Mouse (Mus musculus) MEL (cell line): ENCODE data around the gene Gm10309. TPM values are rescaled to one million over a fixed set of nuclear protein-coding genes. Genes with fewer than 3 reads are reported as not detected.

Experiments used
- DNase-seq: peaks from one replicate; pipeline ENCODE4 v3.0.0; 2011; ENCODE audit warnings: low read depth, low spot score
- H3K27ac ChIP-seq: 2 replicates; pipeline ENCODE4 v1.5.1; 2012; ENCODE audit warnings: low read depth, mild to moderate bottlenecking, control low read depth, low read length, moderate library complexity; ENCODE audit not compliant: control insufficient read depth
- H3K27me3 ChIP-seq, 2 experiments: fragments of 150-350 bp in 1 of 2; sonication (generic) in 1 of 2; 2 replicates each; pipeline ENCODE4 v1.6.1; 2012; ENCODE audit warnings: low read length in 2 of 2, mild to moderate bottlenecking in 2 of 2, improper control_type of control experiment in 1 of 2, moderate library complexity in 1 of 2; ENCODE audit not compliant: insufficient read depth in 2 of 2, control insufficient read depth in 1 of 2
- H3K36me3 ChIP-seq, 2 experiments: 2 replicates each; pipeline ENCODE4 v1.6.1; 2012 to 2014; ENCODE audit warnings: low read length in 2 of 2, improper control_type of control experiment in 1 of 2, inconsistent platforms in 1 of 2, mild to moderate bottlenecking in 1 of 2; ENCODE audit not compliant: insufficient read depth in 2 of 2, control insufficient read depth in 1 of 2
- H3K4me1 ChIP-seq, 2 experiments: fragments of 150-350 bp in 1 of 2; sonication (generic) in 1 of 2; 2 replicates each; pipeline ENCODE4 v1.6.1; 2012; ENCODE audit warnings: low read length in 2 of 2, improper control_type of control experiment in 1 of 2, mild to moderate bottlenecking in 1 of 2; ENCODE audit not compliant: insufficient read depth in 2 of 2, control insufficient read depth in 1 of 2
- H3K4me3 ChIP-seq, 2 experiments: fragments of 150-350 bp in 1 of 2; sonication (generic) in 1 of 2; 2 replicates each; pipeline ENCODE4 v1.5.1; 2012; ENCODE audit warnings: low read depth in 2 of 2, low read length in 2 of 2, mild to moderate bottlenecking in 2 of 2, moderate library complexity in 2 of 2, control low read depth in 1 of 2, improper control_type of control experiment in 1 of 2; ENCODE audit not compliant: control insufficient read depth in 1 of 2, insufficient read depth in 1 of 2
- H3K79me2 ChIP-seq: 2 replicates; pipeline ENCODE4 v1.6.1; 2012; ENCODE audit warnings: mild to moderate bottlenecking, low read length, moderate library complexity; ENCODE audit not compliant: control insufficient read depth, poor library complexity, insufficient read depth
- H3K9ac ChIP-seq: 2 replicates; pipeline ENCODE4 v1.6.1; 2012; ENCODE audit warnings: low read depth, mild to moderate bottlenecking, control low read depth, low read length, moderate library complexity; ENCODE audit not compliant: control insufficient read depth, poor library complexity, severe bottlenecking
- H3K9me3 ChIP-seq: fragments of 150-350 bp; sonication (generic); replicated peaks from 2 replicates; pipeline ENCODE4 v1.6.1; 2012; ENCODE audit warnings: mild to moderate bottlenecking, low read length, improper control_type of control experiment, moderate library complexity; ENCODE audit not compliant: insufficient read depth
- CHD2 ChIP-seq: IDR thresholded peaks from 2 replicates; pipeline ENCODE4 v1.6.1; 2011; ENCODE audit warnings: low read length, improper control_type of control experiment
- ELF1 ChIP-seq: IDR thresholded peaks from 2 replicates; pipeline ENCODE4 v1.6.1; 2014; ENCODE audit warnings: low read depth, mild to moderate bottlenecking, inconsistent platforms, low read length, improper control_type of control experiment, moderate library complexity
- ETS1 ChIP-seq: IDR thresholded peaks from 2 replicates; pipeline ENCODE4 v1.6.1; 2012; ENCODE audit warnings: low read depth, mild to moderate bottlenecking, inconsistent platforms, low read length, improper control_type of control experiment, moderate library complexity
- GATA1 ChIP-seq: IDR thresholded peaks from 2 replicates; pipeline ENCODE4 v1.6.1; 2011; ENCODE audit warnings: low read depth, low read length, improper control_type of control experiment
- HCFC1 ChIP-seq: IDR thresholded peaks from 2 replicates; pipeline ENCODE4 v1.6.1; 2012; ENCODE audit warnings: low read depth, mild to moderate bottlenecking, inconsistent platforms, low read length, improper control_type of control experiment, moderate library complexity
- KAT2A ChIP-seq: conservative IDR thresholded peaks from 2 replicates; pipeline ENCODE4 v1.6.1; 2012; ENCODE audit warnings: low read depth, low read length, improper control_type of control experiment, inconsistent platforms
- MAFK ChIP-seq: IDR thresholded peaks from 2 replicates; pipeline ENCODE4 v1.6.1; 2011; ENCODE audit warnings: low read depth, mild to moderate bottlenecking, low read length, improper control_type of control experiment, borderline replicate concordance
- MAX ChIP-seq: IDR thresholded peaks from 2 replicates; pipeline ENCODE4 v1.6.1; 2011; ENCODE audit warnings: low read length, improper control_type of control experiment
- MXI1 ChIP-seq: IDR thresholded peaks from 2 replicates; pipeline ENCODE4 v1.6.1; 2011; ENCODE audit warnings: mild to moderate bottlenecking, low read depth, low read length, improper control_type of control experiment
- POLR2A ChIP-seq, 2 experiments: IDR thresholded peaks; 2 replicates each; pipeline ENCODE4 v1.6.1; 2011 to 2012; ENCODE audit warnings: low read length in 2 of 2, mild to moderate bottlenecking in 2 of 2, control low read depth in 1 of 2, improper control_type of control experiment in 1 of 2, low read depth in 1 of 2, moderate library complexity in 1 of 2; ENCODE audit not compliant: control insufficient read depth in 1 of 2, insufficient read depth in 1 of 2, poor library complexity in 1 of 2
- POLR2AphosphoS2 ChIP-seq: IDR thresholded peaks from 2 replicates; pipeline ENCODE4 v1.6.1; 2011; ENCODE audit warnings: low read length, improper control_type of control experiment
- POLR2AphosphoS5 ChIP-seq: IDR thresholded peaks from 2 replicates; pipeline ENCODE4 v1.6.1; 2012; ENCODE audit warnings: low read depth, borderline replicate concordance, mild to moderate bottlenecking, inconsistent platforms, low read length, moderate library complexity, mixed read lengths
- SIN3A ChIP-seq: IDR thresholded peaks from 2 replicates; pipeline ENCODE4 v1.6.1; 2012; ENCODE audit warnings: low read length, improper control_type of control experiment, inconsistent platforms
- SMC3 ChIP-seq: IDR thresholded peaks from 2 replicates; pipeline ENCODE4 v1.6.1; 2011; ENCODE audit warnings: low read depth, low read length, improper control_type of control experiment
- TCF12 ChIP-seq: IDR thresholded peaks from 2 replicates; pipeline ENCODE4 v1.6.1; 2014; ENCODE audit warnings: low read depth, mild to moderate bottlenecking, inconsistent platforms, low read length, improper control_type of control experiment, moderate library complexity
- UBTF ChIP-seq: IDR thresholded peaks from 2 replicates; pipeline ENCODE4 v1.6.1; 2012; ENCODE audit warnings: low read depth, mild to moderate bottlenecking, inconsistent platforms, low read length, improper control_type of control experiment, moderate library complexity, borderline replicate concordance; ENCODE audit not compliant: insufficient read depth
- USF1 ChIP-seq: IDR thresholded peaks from 2 replicates; pipeline ENCODE4 v1.6.1; 2014; ENCODE audit warnings: low read depth, mild to moderate bottlenecking, inconsistent platforms, low read length, improper control_type of control experiment, moderate library complexity
- ZC3H11A ChIP-seq: IDR thresholded peaks from 2 replicates; pipeline ENCODE4 v1.6.1; 2012; ENCODE audit warnings: low read depth, mild to moderate bottlenecking, inconsistent platforms, low read length, improper control_type of control experiment
- ZKSCAN1 ChIP-seq: IDR thresholded peaks from 2 replicates; pipeline ENCODE4 v1.6.1; 2012; ENCODE audit warnings: low read depth, mild to moderate bottlenecking, inconsistent platforms, low read length, improper control_type of control experiment, moderate library complexity
- ZMIZ1 ChIP-seq: IDR thresholded peaks from 2 replicates; pipeline ENCODE4 v1.6.1; 2012; ENCODE audit warnings: low read depth, mild to moderate bottlenecking, inconsistent platforms, low read length, improper control_type of control experiment, moderate library complexity
- polyA plus RNA-seq, 2 experiments: library from polyadenylated mRNA; stranded (reverse) in 1 of 2; unstranded in 1 of 2; fragments of >175 nt in 1 of 2; fragments of >200 nt in 1 of 2; gene quantifications; 2 replicates each; pipeline versions ENCODE4 v1.2.1 to v1.2.4; 2012; ENCODE audit warnings: low replicate concordance in 2 of 2, low read depth in 1 of 2; ENCODE audit not compliant: insufficient read length in 2 of 2, insufficient read depth in 1 of 2, missing spikeins in 1 of 2
- total RNA-seq: library from RNA; depleted of rRNA; stranded (reverse); fragments of 300-350 nt; gene quantifications from 2 replicates; pipeline ENCODE4 v1.2.3, GENCODE M21; 2012

Gene Gm10309
- total and polyA plus RNA-seq, 3 experiments = 0.06 TPM; not detected in 2

DNA sequence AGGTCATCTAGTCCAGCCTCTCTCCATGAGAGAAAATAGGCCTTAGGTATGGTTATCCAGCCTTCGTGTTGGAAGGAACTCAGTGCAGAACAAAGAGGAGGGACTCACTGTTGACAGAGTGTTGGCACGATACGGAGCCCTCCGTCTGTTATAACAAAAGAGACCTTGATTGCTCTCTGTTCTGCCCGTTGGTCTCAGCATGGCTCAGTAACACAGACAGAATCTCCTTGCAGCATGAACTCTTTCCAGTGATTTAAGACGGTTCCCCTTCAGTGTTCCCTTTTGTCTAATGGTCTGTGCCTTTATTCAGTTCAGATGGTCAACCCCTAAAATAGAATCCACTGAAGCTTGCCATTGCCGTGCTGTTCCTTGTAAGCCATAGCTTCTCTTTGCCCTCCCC, 41.5 kb upstream of the Gm10309 start (continued):
- TF ChIP-seq HCFC1 (no peak), ETS1 (no peak)

DNA sequence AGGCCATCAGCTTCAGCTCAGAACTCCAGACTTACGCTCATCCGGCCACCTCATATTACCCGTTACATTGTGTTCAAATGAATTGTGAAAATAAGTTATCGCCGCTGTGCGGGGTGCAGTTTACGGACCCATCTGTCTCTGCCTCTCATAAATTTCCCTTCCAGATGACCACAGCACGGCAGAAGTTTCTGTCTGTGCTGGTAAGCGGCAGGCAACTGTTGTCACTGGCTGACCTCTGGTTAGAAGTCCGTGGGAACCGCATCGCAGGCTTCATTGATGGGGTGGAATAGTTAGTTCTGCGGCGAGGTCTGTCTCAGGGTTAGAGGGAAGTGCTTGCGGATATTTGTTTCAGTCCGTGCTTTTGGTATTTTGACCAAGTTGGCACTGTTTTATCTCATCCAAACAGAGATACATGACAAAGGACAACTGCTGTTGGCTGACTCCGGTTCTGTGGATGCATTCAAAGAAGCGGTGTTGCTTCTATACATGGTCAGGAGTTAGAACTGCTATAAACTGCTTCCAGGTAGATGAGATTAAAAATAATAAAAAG, 34.9 kb upstream of the Gm10309 start:
- TF ChIP-seq ZKSCAN1 (no peak), CHD2 (no peak), TCF12 (no peak), MXI1 (no peak), ETS1 (no peak), KAT2A (no peak), POLR2AphosphoS2 (no peak), ZMIZ1 (no peak), POLR2A (IDR thresholded peaks at IDR 0.05; ENCODE audit: control insufficient read depth in 1 of 2, insufficient read depth in 1 of 2, low read depth in 1 of 2, low read length in 2 of 2, poor library complexity in 1 of 2) (no peak), SIN3A (no peak), MAX (no peak), ELF1 (no peak), UBTF (no peak), POLR2AphosphoS5 (no peak), USF1 (no peak), MAFK (no peak), SMC3 (no peak), ZC3H11A (no peak), GATA1 (no peak)
- Histone ChIP-seq H3K36me3 (peaks cover 0 to 2% of the 10 kb centered on the region in 2 experiments; a peak in 1 of 4 replicates), H3K27me3 (no peaks in the 10 kb centered on the region), H3K9ac (no peak overlapping the region), H3K9me3 (no peaks in the 10 kb centered on the region), H3K4me3 (no peak overlapping the region), H3K79me2 (no peaks in the 10 kb centered on the region), H3K27ac (no peak overlapping the region), H3K4me1 (peaks cover 3 to 9% of the 10 kb centered on the region in 2 experiments; a peak in 3 of 4 replicates)
- no peak for DNase-seq
